Mouse (Mus musculus) heart, adult 2 months (tissue): Measurements from ENCODE around the gene Dennd2c. TPM values are rescaled to one million over a fixed set of nuclear protein-coding genes. Genes with fewer than 3 reads are reported as not detected.
"Not testable (repeated sequence)": the region's sequence is repeated elsewhere in the genome, so short reads cannot be mapped to it uniquely, and the experiment has no call there.

ENCODE experiments used
- DNase-seq, 2 experiments: peaks; one replicate each; pipeline ENCODE4 v3.0.0; 2021
- H3K27ac ChIP-seq: fragments of 200-600 bp; 2 replicates; pipeline ENCODE4 v1.8.1; 2022
- H3K27me3 ChIP-seq: fragments of 200-500 bp; 2 replicates; pipeline ENCODE4 v1.6.1; 2012; ENCODE audit warnings: mild to moderate bottlenecking, low read length, inconsistent platforms, mixed read lengths; ENCODE audit not compliant: control insufficient read depth, insufficient read depth
- H3K36me3 ChIP-seq: fragments of 200-500 bp; 2 replicates; pipeline ENCODE4 v1.6.1; 2012; ENCODE audit warnings: low read length, inconsistent platforms; ENCODE audit not compliant: control insufficient read depth, insufficient read depth
- H3K4me1 ChIP-seq: fragments of 200-500 bp; 2 replicates; pipeline ENCODE4 v1.6.1; 2011; ENCODE audit warnings: low read length; ENCODE audit not compliant: control insufficient read depth, insufficient read depth
- H3K4me3 ChIP-seq: fragments of 200-600 bp; 2 replicates; pipeline ENCODE4 v1.8.1; 2022
- H3K79me2 ChIP-seq: fragments of 200-500 bp; replicated peaks from 2 replicates; pipeline ENCODE4 v1.6.1; 2012; ENCODE audit warnings: mild to moderate bottlenecking, inconsistent platforms, low read length, moderate library complexity, mixed read lengths; ENCODE audit not compliant: control insufficient read depth, insufficient read depth
- H3K9ac ChIP-seq: fragments of 200-500 bp; 2 replicates; pipeline ENCODE4 v1.6.1; 2012; ENCODE audit warnings: low read depth, mild to moderate bottlenecking, control low read depth, inconsistent platforms, low read length, mixed read lengths
- CTCF ChIP-seq: fragments of 200-600 bp; IDR thresholded peaks from 2 replicates; pipeline ENCODE4 v1.8.1; 2022; ENCODE audit warnings: antibody characterized with exemption, mild to moderate bottlenecking, moderate library complexity
- EP300 ChIP-seq: fragments of 200-500 bp; IDR thresholded peaks from 2 replicates; pipeline ENCODE4 v1.6.1; 2011; ENCODE audit warnings: low read depth, low read length, control low read depth; ENCODE audit not compliant: insufficient read depth
- POLR2A ChIP-seq: fragments of 200-500 bp; IDR thresholded peaks from 2 replicates; pipeline ENCODE4 v1.6.1; 2011; ENCODE audit warnings: mild to moderate bottlenecking, low read depth, low read length, control low read depth; ENCODE audit not compliant: insufficient read depth
- WGBS: fragments of 180-500 bp; shearing (Covaris S2); methylation state at CpG from one replicate; pipeline ENCODE4 v1.1.7; 2018; 5-methylcytosine and 5-hydroxymethylcytosine counted together
- intact Hi-C: fragments of 180-260 bp; cut with DNase I; formaldehyde crosslinking; loops from one replicate; pipeline ENCODE4 v1.15.1; 2025
- polyA plus RNA-seq: library from polyadenylated mRNA; depleted of rRNA; stranded (reverse); fragments of >200 nt; gene quantifications from 2 replicates; pipeline ENCODE4 v1.2.3, GENCODE M21; 2012
- total RNA-seq, 2 experiments: library from RNA; stranded (reverse); gene quantifications; 2 replicates each; pipeline ENCODE4 v1.2.3; 2021

Gene Dennd2c
- total and polyA plus RNA-seq, 3 experiments = 0.61 to 1.8 (median 1.5) TPM

GRCm38 (mm10) chr3:103133098-103133497 lies 30.7 kb downstream of the Dennd2c start:
- DNase-seq = no peak
- peaks cover 8% of the 10 kb centered on the region for H3K4me1 ChIP-seq
- no peaks in the 10 kb centered on the region for H3K79me2 ChIP-seq
- H3K27me3 ChIP-seq = no peaks in the 10 kb centered on the region
- no peaks in the 10 kb centered on the region; the same call in 1 of the 2 replicates for H3K36me3 ChIP-seq
- no peak overlapping the region for H3K4me3 ChIP-seq
- H3K9ac ChIP-seq = no peak overlapping the region
- H3K27ac ChIP-seq = no peak overlapping the region
- intact Hi-C loops = no loop called here
- 97% methylated on average over 10 of the region's 10 CpGs for WGBS
- TF ChIP-seq CTCF (no peak), EP300 (no peak)

GRCm38 (mm10) chr3:103136414-103137077 lies 34.1 kb downstream of the Dennd2c start:
- TF ChIP-seq EP300 (no peak), POLR2A (no peak), CTCF (no peak)
- Histone ChIP-seq H3K27ac (no peak overlapping the region), H3K4me3 (no peak overlapping the region), H3K9ac (no peak overlapping the region), H3K27me3 (no peaks in the 10 kb centered on the region), H3K4me1 (peaks cover 6% of the 10 kb centered on the region), H3K36me3 (no peaks in the 10 kb centered on the region; the same call in 1 of the 2 replicates), H3K79me2 (no peaks in the 10 kb centered on the region)
- DNase-seq = no peak
- intact Hi-C loops = no loop called here
- 80% methylated on average over 4 of the region's 4 CpGs for WGBS

- peak overlapping the region; percentile 60 for H3K9ac ChIP-seq
- no peaks in the 10 kb centered on the region for H3K36me3 ChIP-seq
- peaks cover 6% of the 10 kb centered on the region for H3K4me1 ChIP-seq
- H3K4me3 ChIP-seq = peak overlapping the region; percentile 7; the same call in 1 of the 2 replicates
- 30% methylated on average over 8 of the region's 8 CpGs for WGBS
- intact Hi-C loops = no loop called here
- DNase-seq = peak; percentile 44 to 49
- H3K27ac ChIP-seq = peak overlapping the region; percentile 86
- H3K79me2 ChIP-seq = no peaks in the 10 kb centered on the region
- TF ChIP-seq CTCF (no peak), POLR2A (peak; percentile 68; the same call in 1 of the 2 replicates), EP300 (peak; percentile 89)
- no peaks in the 10 kb centered on the region for H3K27me3 ChIP-seq
These were observed 36.6 kb downstream of the Dennd2c start for GRCm38 (mm10) chr3:103139047-103139446.

GRCm38 (mm10) chr3:103140095-103140838 lies 37.9 kb downstream of the Dennd2c start:
- not testable (repeated sequence) for H3K27me3 ChIP-seq, H3K79me2 ChIP-seq, H3K36me3 ChIP-seq, H3K4me1 ChIP-seq
- Histone ChIP-seq H3K4me3 (peak overlapping the region; percentile 8), H3K9ac (peak overlapping the region; percentile 21; the same call in 1 of the 2 replicates), H3K27ac (peak overlapping the region; percentile 86)
- intact Hi-C loops = loop anchor here (2.0 kb wide), 1 partner anchor 29 kb away; no protein-coding TSS in a partner anchor
- TF ChIP-seq EP300 (peak; percentile 67; the same call in 1 of the 2 replicates), POLR2A (peak; percentile 70)
- DNase-seq = peak; percentile 60 to 63
- WGBS = 24% methylated on average over 11 of the region's 11 CpGs

GRCm38 (mm10) chr3:103141287-103141686 lies 38.9 kb downstream of the Dennd2c start:
- H3K27ac ChIP-seq = no peak overlapping the region
- H3K4me3 ChIP-seq = no peak overlapping the region
- H3K4me1 ChIP-seq = peaks cover 6% of the 10 kb centered on the region
- no peaks in the 10 kb centered on the region for H3K79me2 ChIP-seq
- H3K9ac ChIP-seq = no peak overlapping the region
- H3K27me3 ChIP-seq = no peaks in the 10 kb centered on the region
- TF ChIP-seq CTCF (no peak), EP300 (no peak), POLR2A (no peak)
- DNase-seq = peak; percentile 36 to 40
- H3K36me3 ChIP-seq = no peaks in the 10 kb centered on the region
- intact Hi-C loops = loop anchor here (2.0 kb wide), 1 partner anchor 28 kb away; no protein-coding TSS in a partner anchor
- 62% methylated on average over 11 of the region's 11 CpGs for WGBS

- H3K27me3 ChIP-seq = no peaks in the 10 kb centered on the region
- WGBS = 86% methylated on average over 10 of the region's 10 CpGs
- intact Hi-C loops = no loop called here
- H3K4me3 ChIP-seq = no peak overlapping the region
- DNase-seq = no peak
- H3K9ac ChIP-seq = no peak overlapping the region
- TF ChIP-seq CTCF = no peak
- no peak for TF ChIP-seq EP300
- no peak for TF ChIP-seq POLR2A
- no peaks in the 10 kb centered on the region for H3K79me2 ChIP-seq
- H3K36me3 ChIP-seq = no peaks in the 10 kb centered on the region
- no peak overlapping the region for H3K27ac ChIP-seq
- peaks cover 6% of the 10 kb centered on the region for H3K4me1 ChIP-seq
These were observed 40.0 kb downstream of the Dennd2c start for GRCm38 (mm10) chr3:103142366-103142765.
